Mouse (Mus musculus) macrophage (primary cell): Measurements from ENCODE around the gene 4933405L10Rik. TPM values are rescaled to one million over a fixed set of nuclear protein-coding genes. Genes with fewer than 3 reads are reported as not detected.
A peak's percentile ranks its signal among the peaks of the same experiment; 100 is the strongest.

Experiments
- H3K27ac ChIP-seq: fragments of 350-480 bp; formaldehyde crosslinking; 2 replicates; pipeline ENCODE4 v1.9.0; 2021
- H3K36me3 ChIP-seq: fragments of 350-480 bp; formaldehyde crosslinking; 2 replicates; pipeline ENCODE4 v1.9.0; 2021; ENCODE audit errors: inconsistent target
- H3K4me3 ChIP-seq: fragments of 350-480 bp; formaldehyde crosslinking; 2 replicates; pipeline ENCODE4 v1.9.0; 2021; ENCODE audit errors: inconsistent target
- H3K79me2 ChIP-seq: fragments of 350-480 bp; formaldehyde crosslinking; 2 replicates; pipeline ENCODE4 v1.9.0; 2021; ENCODE audit errors: inconsistent target
- WGBS: methylation state at CpG from one replicate; pipeline ENCODE4 v1.1.7; 2026; ENCODE audit warnings: inconsistent platforms; ENCODE audit not compliant: missing documents; 5-methylcytosine and 5-hydroxymethylcytosine counted together
- polyA plus RNA-seq: library from polyadenylated mRNA; stranded (reverse); fragments of 250-400 nt; gene quantifications from 3 replicates; pipeline ENCODE4 v1.2.4, GENCODE M21; 2018; ENCODE audit warnings: inconsistent platforms
- total RNA-seq, 78 experiments: library from RNA; depleted of rRNA; stranded (reverse); fragments of 250-400 nt; gene quantifications; 1 replicate in 9 of 78; 2 replicates in 24 of 78; 3 replicates in 43 of 78; 4 replicates in 2 of 78; pipeline ENCODE4 v1.2.4; 2018; ENCODE audit warnings: inconsistent platforms in 56 of 78

4933405L10Rik gene
- total RNA-seq (2018; cell fraction: chromatin; rRNA removed) = not detected
- under 1 TPM in 2 of 26 experiments, not detected in 24; 0.11 to 0.15 TPM for total RNA-seq (2018; cell fraction: cytosol; rRNA removed)
- not detected for total RNA-seq (2018; cell fraction: nucleus; rRNA removed)
- polyA plus RNA-seq = not detected in 3 replicates

GRCm38 (mm10) chr8:105707498-105708403 is at the start of gene 4933405L10Rik, which contains the start of gene Enkd1:
Gene 4933405L10Rik, plus strand, starts transcription at chr8:105707655.
Gene Enkd1, minus strand, starts transcription at chr8:105708210.
- 2% methylated on average over 53 of the region's 55 CpGs for WGBS
- H3K4me3 ChIP-seq = peak within 1 kb of the TSS; percentile 37
- no peaks in the 10 kb centered on the region for H3K36me3 ChIP-seq
- no peaks in the 10 kb centered on the region for H3K79me2 ChIP-seq
- H3K27ac ChIP-seq = no peak within 1 kb of the TSS

GRCm38 (mm10) chr8:105661167-105661566 is 46.3 kb upstream of the 4933405L10Rik start:
- 56% methylated on average over 3 of the region's 3 CpGs for WGBS
- H3K27ac ChIP-seq = no peak overlapping the region
- peaks cover 29% of the 10 kb centered on the region for H3K36me3 ChIP-seq
- peaks cover 75% of the 10 kb centered on the region for H3K79me2 ChIP-seq
- H3K4me3 ChIP-seq = no peak overlapping the region

- Histone ChIP-seq H3K36me3 (peaks cover 82% of the 10 kb centered on the region), H3K79me2 (no peaks in the 10 kb centered on the region), H3K4me3 (no peak overlapping the region), H3K27ac (no peak overlapping the region)
- 83% methylated on average over 1 of the region's 1 CpGs for WGBS
Measured at GRCm38 (mm10) chr8:105677891-105678290, 29.6 kb upstream of the 4933405L10Rik start.

GRCm38 (mm10) chr8:105685325-105685724 is 22.1 kb upstream of the 4933405L10Rik start:
- Histone ChIP-seq H3K79me2 (no peaks in the 10 kb centered on the region), H3K27ac (no peak overlapping the region), H3K36me3 (peaks cover 24% of the 10 kb centered on the region; the same call in 1 of the 2 replicates), H3K4me3 (no peak overlapping the region)
- WGBS = 67% methylated on average over 7 of the region's 7 CpGs

- Histone ChIP-seq H3K27ac (no peak within 1 kb of the TSS), H3K79me2 (no peaks in the 10 kb centered on the region), H3K4me3 (no peak within 1 kb of the TSS), H3K36me3 (peaks cover 20% of the 10 kb centered on the region; the same call in 1 of the 2 replicates)
- 13% methylated on average over 24 of the region's 26 CpGs for WGBS
Measured at GRCm38 (mm10) chr8:105685796-105686308, 21.6 kb upstream of the 4933405L10Rik start, which contains the start of gene Carmil2. Gene Carmil2, plus strand, starts transcription at chr8:105686274.

- 56% methylated on average over 6 of the region's 6 CpGs for WGBS
- Histone ChIP-seq H3K27ac (no peak overlapping the region), H3K4me3 (no peak overlapping the region), H3K79me2 (no peaks in the 10 kb centered on the region), H3K36me3 (peaks cover 14% of the 10 kb centered on the region; the same call in 1 of the 2 replicates)
Measured at GRCm38 (mm10) chr8:105686551-105686950, 20.9 kb upstream of the 4933405L10Rik start.

GRCm38 (mm10) chr8:105687512-105687911 is 19.9 kb upstream of the 4933405L10Rik start:
- Histone ChIP-seq H3K27ac (no peak overlapping the region), H3K4me3 (no peak overlapping the region), H3K36me3 (peaks cover 6% of the 10 kb centered on the region; the same call in 1 of the 2 replicates), H3K79me2 (no peaks in the 10 kb centered on the region)
- 93% methylated on average over 8 of the region's 8 CpGs for WGBS

GRCm38 (mm10) chr8:105688242-105688752 is 19.2 kb upstream of the 4933405L10Rik start:
- H3K36me3 ChIP-seq = no peaks in the 10 kb centered on the region
- 90% methylated on average over 14 of the region's 14 CpGs for WGBS
- no peak overlapping the region for H3K27ac ChIP-seq
- H3K4me3 ChIP-seq = no peak overlapping the region
- H3K79me2 ChIP-seq = no peaks in the 10 kb centered on the region

- 92% methylated on average over 32 of the region's 35 CpGs for WGBS
- Histone ChIP-seq H3K36me3 (no peaks in the 10 kb centered on the region), H3K79me2 (no peaks in the 10 kb centered on the region), H3K4me3 (no peak overlapping the region), H3K27ac (no peak overlapping the region)
Measured at GRCm38 (mm10) chr8:105689256-105689982, 18.0 kb upstream of the 4933405L10Rik start.

- WGBS = 95% methylated on average over 9 of the region's 9 CpGs
- Histone ChIP-seq H3K27ac (no peak overlapping the region), H3K36me3 (no peaks in the 10 kb centered on the region), H3K79me2 (no peaks in the 10 kb centered on the region), H3K4me3 (no peak overlapping the region)
Measured at GRCm38 (mm10) chr8:105689983-105690360, 17.5 kb upstream of the 4933405L10Rik start.

GRCm38 (mm10) chr8:105690978-105691377 is 16.5 kb upstream of the 4933405L10Rik start:
- WGBS = 78% methylated on average over 14 of the region's 14 CpGs
- Histone ChIP-seq H3K27ac (no peak overlapping the region), H3K79me2 (no peaks in the 10 kb centered on the region), H3K4me3 (no peak overlapping the region), H3K36me3 (no peaks in the 10 kb centered on the region)

GRCm38 (mm10) chr8:105692449-105693182 is 14.8 kb upstream of the 4933405L10Rik start:
- no peaks in the 10 kb centered on the region for H3K79me2 ChIP-seq
- no peak overlapping the region for H3K4me3 ChIP-seq
- H3K27ac ChIP-seq = no peak overlapping the region
- no peaks in the 10 kb centered on the region; the same call in 1 of the 2 replicates for H3K36me3 ChIP-seq
- WGBS = 89% methylated on average over 11 of the region's 11 CpGs

- no peak overlapping the region for H3K4me3 ChIP-seq
- no peak overlapping the region for H3K27ac ChIP-seq
- H3K36me3 ChIP-seq = peaks cover 10% of the 10 kb centered on the region; the same call in 1 of the 2 replicates
- WGBS = 87% methylated on average over 17 of the region's 30 CpGs
- H3K79me2 ChIP-seq = no peaks in the 10 kb centered on the region
Measured at GRCm38 (mm10) chr8:105693648-105694047, 13.8 kb upstream of the 4933405L10Rik start.
